Mouse (Mus musculus) hindbrain, embryonic 12.5 days (tissue): Measurements from ENCODE around the gene Olfm1. TPM values are rescaled to one million over a fixed set of nuclear protein-coding genes. Genes with fewer than 3 reads are reported as not detected.
A peak's percentile ranks its signal among the peaks of the same experiment; 100 is the strongest.

Experiments
- ATAC-seq: fragments of 200-750 bp; cut with Nextera tagmentation; 2 replicates; pipeline ENCODE4 v1.8.0; 2017; ENCODE audit warnings: moderate TSS enrichment; ENCODE audit not compliant: low FRiP score
- H3K27ac ChIP-seq: fragments of 300-500 bp; sonication (generic); 2 replicates; pipeline ENCODE4 v1.5.1; 2016; ENCODE audit warnings: mild to moderate bottlenecking
- H3K27me3 ChIP-seq: fragments of 300-500 bp; sonication (generic); 2 replicates; pipeline ENCODE4 v1.6.1; 2016; ENCODE audit warnings: mild to moderate bottlenecking
- H3K36me3 ChIP-seq: fragments of 300-500 bp; sonication (generic); 2 replicates; pipeline ENCODE4 v1.6.1; 2016; ENCODE audit warnings: mild to moderate bottlenecking
- H3K4me1 ChIP-seq: fragments of 300-500 bp; sonication (generic); 2 replicates; pipeline ENCODE4 v1.6.1; 2016
- H3K4me2 ChIP-seq: fragments of 300-500 bp; sonication (generic); replicated peaks from 2 replicates; pipeline ENCODE4 v1.6.1; 2016; ENCODE audit warnings: mild to moderate bottlenecking
- H3K4me3 ChIP-seq: fragments of 300-500 bp; sonication (generic); 2 replicates; pipeline ENCODE4 v1.5.1; 2016; ENCODE audit warnings: mild to moderate bottlenecking
- H3K9ac ChIP-seq: fragments of 300-500 bp; sonication (generic); 2 replicates; pipeline ENCODE4 v1.6.1; 2016; ENCODE audit warnings: mild to moderate bottlenecking, moderate library complexity
- H3K9me3 ChIP-seq: fragments of 300-500 bp; sonication (generic); replicated peaks from 2 replicates; pipeline ENCODE4 v1.6.1; 2016; ENCODE audit warnings: mild to moderate bottlenecking
- whole genome bisulfite sequencing: fragments of 180-500 bp; shearing (Covaris S2); methylation state at CpG from one replicate; pipeline ENCODE4 v1.1.7; 2016; 5-methylcytosine and 5-hydroxymethylcytosine counted together
- polyA plus RNA-seq: library from polyadenylated mRNA; unstranded; fragments of >200 nt; fragmentation: Nextera tagmentation; extraction: Ambion mirVana; gene quantifications from 2 replicates; pipeline ENCODE4 v1.2.1, GENCODE M21; 2016

The Olfm1 gene
- polyA plus RNA-seq, 1 experiment from 2014 or later = 189 TPM

- H3K36me3 ChIP-seq = peaks cover 59% of the 10 kb centered on the region
- no peak overlapping the region for H3K9ac ChIP-seq
- 92% methylated on average over 1 of the region's 1 CpGs for WGBS
- peaks cover 18% of the 10 kb centered on the region for H3K4me1 ChIP-seq
- no peak overlapping the region for H3K27ac ChIP-seq
- no peak for ATAC-seq
- H3K4me2 ChIP-seq = no peak overlapping the region
- no peaks in the 10 kb centered on the region for H3K9me3 ChIP-seq
- H3K27me3 ChIP-seq = no peaks in the 10 kb centered on the region
- no peak overlapping the region for H3K4me3 ChIP-seq
Measured at GRCm38 (mm10) chr2:28217783-28218182, 25.0 kb downstream of the Olfm1 start.

GRCm38 (mm10) chr2:28218651-28219356 lies 26.0 kb downstream of the Olfm1 start:
- no peak overlapping the region for H3K4me3 ChIP-seq
- no peaks in the 10 kb centered on the region for H3K9me3 ChIP-seq
- H3K4me2 ChIP-seq = no peak overlapping the region
- no peak overlapping the region for H3K27ac ChIP-seq
- ATAC-seq = no peak
- no peaks in the 10 kb centered on the region for H3K27me3 ChIP-seq
- H3K9ac ChIP-seq = no peak overlapping the region
- peaks cover 57% of the 10 kb centered on the region for H3K36me3 ChIP-seq
- peaks cover 12% of the 10 kb centered on the region for H3K4me1 ChIP-seq
- 87% methylated on average over 6 of the region's 7 CpGs for WGBS

GRCm38 (mm10) chr2:28219625-28220024 lies 26.8 kb downstream of the Olfm1 start:
- no peaks in the 10 kb centered on the region for H3K9me3 ChIP-seq
- H3K27ac ChIP-seq = no peak overlapping the region
- H3K4me3 ChIP-seq = no peak overlapping the region
- no peak overlapping the region for H3K9ac ChIP-seq
- no peaks in the 10 kb centered on the region for H3K27me3 ChIP-seq
- H3K4me1 ChIP-seq = peaks cover 12% of the 10 kb centered on the region
- H3K4me2 ChIP-seq = no peak overlapping the region
- peaks cover 54% of the 10 kb centered on the region for H3K36me3 ChIP-seq
- WGBS = 95% methylated on average over 1 of the region's 1 CpGs
- ATAC-seq = no peak

GRCm38 (mm10) chr2:28221803-28222202 lies 29.0 kb downstream of the Olfm1 start:
- no peak for ATAC-seq
- no peak overlapping the region for H3K9ac ChIP-seq
- no peak overlapping the region for H3K4me2 ChIP-seq
- H3K36me3 ChIP-seq = peaks cover 37% of the 10 kb centered on the region
- H3K27me3 ChIP-seq = no peaks in the 10 kb centered on the region
- H3K4me1 ChIP-seq = peaks cover 13% of the 10 kb centered on the region
- no peak overlapping the region for H3K27ac ChIP-seq
- WGBS = 77% methylated on average over 2 of the region's 2 CpGs
- no peaks in the 10 kb centered on the region for H3K9me3 ChIP-seq
- H3K4me3 ChIP-seq = no peak overlapping the region

GRCm38 (mm10) chr2:28224819-28225218 lies 32.0 kb downstream of the Olfm1 start:
- ATAC-seq = no peak
- Histone ChIP-seq H3K4me3 (no peak overlapping the region), H3K4me1 (peaks cover 26% of the 10 kb centered on the region), H3K4me2 (no peak overlapping the region), H3K36me3 (peaks cover 30% of the 10 kb centered on the region), H3K9ac (no peak overlapping the region), H3K27ac (no peak overlapping the region), H3K9me3 (no peaks in the 10 kb centered on the region), H3K27me3 (no peaks in the 10 kb centered on the region)
- WGBS = 78% methylated on average over 5 of the region's 5 CpGs

- Histone ChIP-seq H3K4me2 (no peak overlapping the region), H3K27me3 (no peaks in the 10 kb centered on the region), H3K36me3 (peaks cover 39% of the 10 kb centered on the region), H3K9me3 (no peaks in the 10 kb centered on the region), H3K4me3 (no peak overlapping the region), H3K4me1 (peaks cover 21% of the 10 kb centered on the region), H3K27ac (no peak overlapping the region), H3K9ac (no peak overlapping the region)
- 71% methylated on average over 3 of the region's 3 CpGs for WGBS
- no peak for ATAC-seq
Measured at GRCm38 (mm10) chr2:28225906-28226305, 33.1 kb downstream of the Olfm1 start.

- 68% methylated on average over 5 of the region's 5 CpGs for WGBS
- Histone ChIP-seq H3K4me2 (no peak overlapping the region), H3K36me3 (peaks cover 43% of the 10 kb centered on the region), H3K4me3 (no peak overlapping the region), H3K9me3 (no peaks in the 10 kb centered on the region), H3K27ac (no peak overlapping the region; the same call in 1 of the 2 replicates), H3K27me3 (no peaks in the 10 kb centered on the region), H3K9ac (no peak overlapping the region), H3K4me1 (peaks cover 21% of the 10 kb centered on the region)
- no peak for ATAC-seq
Measured at GRCm38 (mm10) chr2:28226971-28227370, 34.2 kb downstream of the Olfm1 start.

- 43% methylated on average over 8 of the region's 8 CpGs for WGBS
- H3K36me3 ChIP-seq = peaks cover 40% of the 10 kb centered on the region
Measured at GRCm38 (mm10) chr2:28227589-28228191, 34.9 kb downstream of the Olfm1 start.

GRCm38 (mm10) chr2:28228364-28228763 lies 35.6 kb downstream of the Olfm1 start:
- H3K36me3 ChIP-seq = peaks cover 40% of the 10 kb centered on the region
- H3K4me2 ChIP-seq = no peak overlapping the region
- no peaks in the 10 kb centered on the region for H3K9me3 ChIP-seq
- H3K4me1 ChIP-seq = peaks cover 13% of the 10 kb centered on the region
- 91% methylated on average over 4 of the region's 4 CpGs for WGBS
- no peak overlapping the region for H3K9ac ChIP-seq
- H3K27me3 ChIP-seq = no peaks in the 10 kb centered on the region
- ATAC-seq = no peak
- no peak overlapping the region for H3K4me3 ChIP-seq
- no peak overlapping the region for H3K27ac ChIP-seq

More at GRCm38 (mm10) chr2:28227589-28228191, 34.9 kb downstream of the Olfm1 start:
- H3K4me2 ChIP-seq = no peak overlapping the region
- no peak overlapping the region for H3K9ac ChIP-seq
- H3K27ac ChIP-seq = 0 out of 2 replicates have a peak overlapping the region, but pooled peaks have one; percentile 1
- H3K4me3 ChIP-seq = no peak overlapping the region
- H3K9me3 ChIP-seq = no peaks in the 10 kb centered on the region
- H3K27me3 ChIP-seq = no peaks in the 10 kb centered on the region
- 0 out of 2 replicates have a peak, but pooled peaks have one; percentile 38 for ATAC-seq
- peaks cover 17% of the 10 kb centered on the region for H3K4me1 ChIP-seq

GRCm38 (mm10) chr2:28235129-28235528 lies 42.3 kb downstream of the Olfm1 start:
- Histone ChIP-seq H3K36me3 (peaks cover 12% of the 10 kb centered on the region), H3K9me3 (no peaks in the 10 kb centered on the region), H3K27ac (no peak overlapping the region), H3K4me3 (no peak overlapping the region), H3K27me3 (no peaks in the 10 kb centered on the region), H3K4me1 (no peaks in the 10 kb centered on the region), H3K9ac (no peak overlapping the region), H3K4me2 (no peak overlapping the region)
- WGBS = 80% methylated on average over 4 of the region's 4 CpGs
- ATAC-seq = no peak

- no peak overlapping the region for H3K4me3 ChIP-seq
- WGBS = 85% methylated on average over 6 of the region's 6 CpGs
- no peak for ATAC-seq
Measured at GRCm38 (mm10) chr2:28236447-28236846, 43.7 kb downstream of the Olfm1 start.

GRCm38 (mm10) chr2:28239616-28240015 lies 46.8 kb downstream of the Olfm1 start:
- no peaks in the 10 kb centered on the region for H3K27me3 ChIP-seq
- H3K9me3 ChIP-seq = no peaks in the 10 kb centered on the region
- H3K4me3 ChIP-seq = no peak overlapping the region
- H3K36me3 ChIP-seq = no peaks in the 10 kb centered on the region
- no peak overlapping the region for H3K9ac ChIP-seq
- ATAC-seq = no peak
- no peaks in the 10 kb centered on the region; the same call in 1 of the 2 replicates for H3K4me1 ChIP-seq
- no peak overlapping the region for H3K4me2 ChIP-seq
- 86% methylated on average over 8 of the region's 8 CpGs for WGBS
- no peak overlapping the region for H3K27ac ChIP-seq

More at GRCm38 (mm10) chr2:28236447-28236846, 43.7 kb downstream of the Olfm1 start:
- H3K4me1 ChIP-seq = no peaks in the 10 kb centered on the region
- H3K9me3 ChIP-seq = no peaks in the 10 kb centered on the region
- H3K9ac ChIP-seq = no peak overlapping the region
- no peaks in the 10 kb centered on the region for H3K36me3 ChIP-seq
- H3K27me3 ChIP-seq = no peaks in the 10 kb centered on the region
- H3K27ac ChIP-seq = no peak overlapping the region
- H3K4me2 ChIP-seq = no peak overlapping the region

- no peak overlapping the region for H3K9ac ChIP-seq
- ATAC-seq = no peak
- no peak overlapping the region for H3K4me3 ChIP-seq
- WGBS = 90% methylated on average over 3 of the region's 3 CpGs
- H3K4me2 ChIP-seq = no peak overlapping the region
- H3K9me3 ChIP-seq = no peaks in the 10 kb centered on the region
- no peaks in the 10 kb centered on the region for H3K27me3 ChIP-seq
- H3K36me3 ChIP-seq = no peaks in the 10 kb centered on the region
- no peak overlapping the region for H3K27ac ChIP-seq
- no peaks in the 10 kb centered on the region; the same call in 1 of the 2 replicates for H3K4me1 ChIP-seq
Measured at GRCm38 (mm10) chr2:28240920-28241319, 48.1 kb downstream of the Olfm1 start.
